Comparison of ENCODE assay signal across 8 mouse cellular contexts in the genomic region with DNA sequence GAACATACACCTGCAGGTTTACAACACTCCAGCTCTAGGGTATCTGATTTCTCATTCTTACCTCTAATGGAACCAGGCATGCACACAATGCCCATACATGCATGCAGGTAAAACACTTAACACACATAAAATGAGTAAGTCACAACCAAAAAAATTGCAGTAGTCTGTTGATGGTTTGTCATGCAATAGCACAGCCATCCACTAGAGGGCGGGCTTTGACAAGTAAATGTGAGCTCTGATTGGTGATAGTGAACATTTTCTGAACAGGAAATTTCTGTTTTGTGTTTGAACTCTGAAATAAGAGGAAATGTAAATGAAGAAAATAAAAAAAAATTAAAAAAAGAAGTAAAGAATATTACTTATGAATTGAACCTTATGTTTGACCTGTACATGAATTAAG. TPM values are rescaled to one million over a fixed set of nuclear protein-coding genes. Genes with fewer than 3 reads are reported as not detected.
DNase-seq lines count a peak whose midpoint lies in the region; ATAC-seq lines count a peak whose summit lies in the region.
"Had no signal": no experiment of that assay in that cellular context is flagged by ENCODE, and none has a peak within 500 bp of the region (broad histone marks: within the 10 kb centered on the region; RNA-seq: fewer than 3 reads in every experiment).

No protein-coding gene starts in this region.

- no peaks in the 10 kb centered on the region for H3K36me3 ChIP-seq in heart, embryonic 10.5 days
- H3K36me3 ChIP-seq: liver, embryonic 15.5 days had no signal

- H3K27ac ChIP-seq in heart, embryonic 10.5 days, result no peak overlapping the region
- H3K27ac ChIP-seq: liver, embryonic 15.5 days had no signal

- WGBS in heart, embryonic 10.5 days, result 0% methylated on average over 1 of the region's 1 CpGs

- no peak overlapping the region for H3K4me3 ChIP-seq in heart, embryonic 10.5 days
- H3K4me3 ChIP-seq: liver, embryonic 15.5 days had no signal

- peak; percentile 72 for DNase-seq in ES-CJ7 (ENCODE audit: low read depth, low spot score)
- DNase-seq in cerebellum, postnatal 4 days (ENCODE audit: low spot score in 2 of 2), result peak; percentile 56 to 78
- peak; percentile 81 for DNase-seq in heart, embryonic 10.5 days (ENCODE audit: low spot score)
- peak; percentile 64 to 80 for DNase-seq in layer of hippocampus, postnatal 14 days (ENCODE audit: low spot score in 2 of 2)
- peak; percentile 42 to 80 for DNase-seq in spleen, postnatal 10 days (ENCODE audit: low spot score in 2 of 2)

- ATAC-seq in activated CD4-positive, CD25-positive, alpha-beta regulatory T cell, adult 4 months, result peak; percentile 66
- peak; percentile 87 for ATAC-seq in megakaryocyte progenitor cell, adult 5-6 weeks (replicated peaks; ENCODE audit: poor library complexity)

- H3K9me3 ChIP-seq in heart, embryonic 10.5 days, result no peaks in the 10 kb centered on the region
- H3K9me3 ChIP-seq: liver, embryonic 15.5 days had no signal

- no peaks in the 10 kb centered on the region for H3K27me3 ChIP-seq in heart, embryonic 10.5 days (ENCODE audit: insufficient read depth, poor library complexity, severe bottlenecking)
- H3K27me3 ChIP-seq: liver, embryonic 15.5 days had no signal

- no peaks in the 10 kb centered on the region for H3K4me1 ChIP-seq in heart, embryonic 10.5 days
- H3K4me1 ChIP-seq: liver, embryonic 15.5 days had no signal

RNA-seq across cellular contexts. Expression of a gene that starts 24.9 kb away (rescaled TPM):
- not detected for polyA plus RNA-seq in activated CD4-positive, CD25-positive, alpha-beta regulatory T cell, adult 4 months (2017; shearing (Covaris generic))
- polyA plus RNA-seq in heart, embryonic 10.5 days (2016; fragmentation: Nextera tagmentation; extraction: Ambion mirVana), result 0.07 and 0.09 TPM in 2 replicates
- under 1 TPM; 0.19 to 0.21 TPM for total RNA-seq in layer of hippocampus, postnatal 14 days (2021)
- not detected in 2 replicates for total RNA-seq in megakaryocyte progenitor cell, adult 5-6 weeks (2015)
- not detected in 2 replicates for total RNA-seq in megakaryocyte progenitor cell, adult 5-6 weeks (2017)
- polyA plus RNA-seq: liver, embryonic 15.5 days had no signal

RNA-seq across cellular contexts. Expression of a gene that starts 51.3 kb away (rescaled TPM):
- polyA plus RNA-seq in activated CD4-positive, CD25-positive, alpha-beta regulatory T cell, adult 4 months (2017; shearing (Covaris generic)), result 10 to 100 TPM; 33.3 to 37.4 TPM
- 40.2 and 60.3 TPM in 2 replicates for polyA plus RNA-seq in heart, embryonic 10.5 days (2016; fragmentation: Nextera tagmentation; extraction: Ambion mirVana)
- total RNA-seq in layer of hippocampus, postnatal 14 days (2021), result 1 to 10 TPM; 4.3 to 5.5 TPM
- total RNA-seq in megakaryocyte progenitor cell, adult 5-6 weeks (2015), result 156 and 172 TPM in 2 replicates
- total RNA-seq in megakaryocyte progenitor cell, adult 5-6 weeks (2017), result 95.7 and 125 TPM in 2 replicates

Comparison
In these comparisons a context has a peak if more than half of its experiments do, and no peak if none do; other contexts are left out.
1. RNA of a gene that starts 51.3 kb away (total RNA-seq): 95.7 to 172 TPM in megakaryocyte progenitor cell, adult 5-6 weeks; 4.3 to 5.5 TPM in layer of hippocampus, postnatal 14 days; every median in the first group is over 10 times any median in the second.
2. Peak in every context shown above with its lines, with median percentiles within 50 percentile points of each other: DNase-seq.